Mouse (Mus musculus) lung, postnatal 0 days (tissue): ENCODE results near the gene Sult1b1.

Source experiments
- CTCF ChIP-seq: IDR thresholded peaks from 2 replicates; pipeline ENCODE4 v1.5.1; 2016; ENCODE audit warnings: antibody characterized with exemption, mild to moderate bottlenecking
- EP300 ChIP-seq: IDR thresholded peaks from 2 replicates; pipeline ENCODE4 v1.6.1; 2016; ENCODE audit warnings: antibody characterized with exemption, mild to moderate bottlenecking, control low read depth

GRCm38 (mm10) chr5:87580389-87580788 is 42.4 kb upstream of the Sult1b1 start:
- TF ChIP-seq EP300: no peak
- no peak for TF ChIP-seq CTCF
